Mouse (Mus musculus) lung, embryonic 15.5 days (tissue): Measurements from ENCODE around the gene Exo1. TPM values are rescaled to one million over a fixed set of nuclear protein-coding genes. Genes with fewer than 3 reads are reported as not detected.

Source experiments
- polyA plus RNA-seq: library from polyadenylated mRNA; unstranded; fragments of >200 nt; fragmentation: Nextera tagmentation; extraction: Ambion mirVana; gene quantifications from 2 replicates; pipeline ENCODE4 v1.2.1, GENCODE M21; 2015

Exo1 gene
- polyA plus RNA-seq, 1 experiment from 2014 or later: 75.9 TPM

Other genes starting within 250 kb of the Exo1 start
- gene Opn3, start 187.8 kb upstream of the Exo1 start, polyA plus RNA-seq: 5.6 and 6.1 TPM in 2 replicates
- 2.5 and 2.7 TPM in 2 replicates for gene Chml, start 187.7 kb upstream of the Exo1 start, polyA plus RNA-seq
- not detected in 2 replicates for gene Wdr64, start 182.0 kb upstream of the Exo1 start, polyA plus RNA-seq
- gene Gm38100, start 39.7 kb downstream of the Exo1 start, polyA plus RNA-seq: 0.11 TPM in 1 of 2 replicates, not detected in the other
- 0.49 and 0.72 TPM in 2 replicates for gene Rbm8a2, start 98.5 kb downstream of the Exo1 start, polyA plus RNA-seq